In genomic region chr8:122517541-122518190, GRCm38 (mm10) we compare ENCODE assay signal across 7 mouse cellular contexts. TPM values are rescaled to one million over a fixed set of nuclear protein-coding genes. Genes with fewer than 3 reads are reported as not detected.
DNase-seq lines count a peak whose midpoint lies in the region; ATAC-seq lines count a peak whose summit lies in the region.

No protein-coding gene starts in this region.

- ATAC-seq in embryonic facial prominence, embryonic 15.5 days (ENCODE audit: insufficient number of reproducible peaks, low FRiP score, low TSS enrichment, low read depth): peak; percentile 32
- ATAC-seq in lung, embryonic 15.5 days (ENCODE audit: borderline replicate concordance, extremely low read depth, low FRiP score, low TSS enrichment): peak; percentile 76; the same call in 1 of the 2 replicates
- no peak for ATAC-seq in megakaryocyte progenitor cell, adult 5-6 weeks (replicated peaks; ENCODE audit: poor library complexity)

- H3K4me3 ChIP-seq in brown adipose tissue, adult 24 weeks (ENCODE audit: insufficient read depth, low read depth, low read length): peak overlapping the region; percentile 21
- no peak overlapping the region for H3K4me3 ChIP-seq in embryonic facial prominence, embryonic 15.5 days (replicated peaks)
- H3K4me3 ChIP-seq in lung, embryonic 15.5 days: no peak overlapping the region

- H3K27ac ChIP-seq in brown adipose tissue, adult 24 weeks (replicated peaks; ENCODE audit: low read depth, low read length): peak overlapping the region; percentile 91
- peak overlapping the region; percentile 45 for H3K27ac ChIP-seq in embryonic facial prominence, embryonic 15.5 days (replicated peaks)
- peak overlapping the region; percentile 86 for H3K27ac ChIP-seq in lung, embryonic 15.5 days

- H3K4me1 ChIP-seq in brown adipose tissue, adult 24 weeks (ENCODE audit: control insufficient read depth, insufficient read depth, insufficient read length, low read length): peaks cover 53% of the 10 kb centered on the region
- H3K4me1 ChIP-seq in embryonic facial prominence, embryonic 15.5 days: peaks cover 22% of the 10 kb centered on the region
- H3K4me1 ChIP-seq in lung, embryonic 15.5 days: peaks cover 50% of the 10 kb centered on the region

- no peak overlapping the region for H3K4me2 ChIP-seq in embryonic facial prominence, embryonic 15.5 days (replicated peaks)
- H3K4me2 ChIP-seq in lung, embryonic 15.5 days: peak overlapping the region; percentile 25

- WGBS in embryonic facial prominence, embryonic 15.5 days: 19% methylated on average over 6 of the region's 6 CpGs
- 16% methylated on average over 6 of the region's 6 CpGs for WGBS in lung, embryonic 15.5 days

- DNase-seq in kidney, adult 18-20 months: peak; percentile 44
- no peak for DNase-seq in cerebellum, adult 11-12 months
- no peak for DNase-seq in right cerebral cortex, postnatal 10 days (ENCODE audit: low spot score in 2 of 2)

- no peaks in the 10 kb centered on the region for H3K27me3 ChIP-seq in embryonic facial prominence, embryonic 15.5 days
- no peaks in the 10 kb centered on the region for H3K27me3 ChIP-seq in lung, embryonic 15.5 days

- H3K9me3 ChIP-seq in embryonic facial prominence, embryonic 15.5 days (replicated peaks): no peaks in the 10 kb centered on the region
- H3K9me3 ChIP-seq in lung, embryonic 15.5 days: no peaks in the 10 kb centered on the region

- no peak overlapping the region for H3K9ac ChIP-seq in embryonic facial prominence, embryonic 15.5 days
- H3K9ac ChIP-seq in lung, embryonic 15.5 days: no peak overlapping the region

- peaks cover 2% of the 10 kb centered on the region; the same call in 1 of the 2 replicates for H3K36me3 ChIP-seq in embryonic facial prominence, embryonic 15.5 days
- H3K36me3 ChIP-seq in lung, embryonic 15.5 days: peaks cover 5% of the 10 kb centered on the region; the same call in 1 of the 2 replicates

RNA-seq across cellular contexts. Expression of gene Piezo1, which starts 33.5 kb away (rescaled TPM):
- polyA plus RNA-seq in brown adipose tissue, adult 24 weeks (2012; ENCODE audit: insufficient read depth, insufficient read length, missing spikeins): 14.7 and 20.4 TPM in 2 replicates
- polyA plus RNA-seq in embryonic facial prominence, embryonic 15.5 days (2015; fragmentation: Nextera tagmentation; extraction: Ambion mirVana): 14.3 and 16.7 TPM in 2 replicates
- polyA plus RNA-seq in lung, embryonic 15.5 days (2015; fragmentation: Nextera tagmentation; extraction: Ambion mirVana): 18.7 and 23.4 TPM in 2 replicates
- 25.8 and 38.5 TPM in 2 replicates for total RNA-seq in megakaryocyte progenitor cell, adult 5-6 weeks (2015)
- 15.5 and 22.3 TPM in 2 replicates for total RNA-seq in megakaryocyte progenitor cell, adult 5-6 weeks (2017)

RNA-seq across cellular contexts. Expression of gene Ctu2, which starts 41.7 kb away (rescaled TPM):
- polyA plus RNA-seq in brown adipose tissue, adult 24 weeks (2012; ENCODE audit: insufficient read depth, insufficient read length, missing spikeins): 13.8 and 15.1 TPM in 2 replicates
- polyA plus RNA-seq in embryonic facial prominence, embryonic 15.5 days (2015; fragmentation: Nextera tagmentation; extraction: Ambion mirVana): 46.4 and 49.7 TPM in 2 replicates
- 38.3 and 46.8 TPM in 2 replicates for polyA plus RNA-seq in lung, embryonic 15.5 days (2015; fragmentation: Nextera tagmentation; extraction: Ambion mirVana)
- total RNA-seq in megakaryocyte progenitor cell, adult 5-6 weeks (2015): 17.3 and 26.8 TPM in 2 replicates
- 11.2 and 14.9 TPM in 2 replicates for total RNA-seq in megakaryocyte progenitor cell, adult 5-6 weeks (2017)

RNA-seq across cellular contexts. Expression of gene Rnf166, which starts 41.8 kb away (rescaled TPM):
- polyA plus RNA-seq in brown adipose tissue, adult 24 weeks (2012; ENCODE audit: insufficient read depth, insufficient read length, missing spikeins): 19.0 and 28.7 TPM in 2 replicates
- polyA plus RNA-seq in embryonic facial prominence, embryonic 15.5 days (2015; fragmentation: Nextera tagmentation; extraction: Ambion mirVana): 53.2 and 54.6 TPM in 2 replicates
- 40.5 and 43.9 TPM in 2 replicates for polyA plus RNA-seq in lung, embryonic 15.5 days (2015; fragmentation: Nextera tagmentation; extraction: Ambion mirVana)
- total RNA-seq in megakaryocyte progenitor cell, adult 5-6 weeks (2015): 26.6 and 33.3 TPM in 2 replicates
- total RNA-seq in megakaryocyte progenitor cell, adult 5-6 weeks (2017): 32.8 and 33.2 TPM in 2 replicates

RNA-seq across cellular contexts. Expression of gene Cdt1, which starts 50.1 kb away (rescaled TPM):
- polyA plus RNA-seq in brown adipose tissue, adult 24 weeks (2012; ENCODE audit: insufficient read depth, insufficient read length, missing spikeins): 0.48 and 0.58 TPM in 2 replicates
- polyA plus RNA-seq in embryonic facial prominence, embryonic 15.5 days (2015; fragmentation: Nextera tagmentation; extraction: Ambion mirVana): 32.5 and 36.2 TPM in 2 replicates
- 42.7 and 44.9 TPM in 2 replicates for polyA plus RNA-seq in lung, embryonic 15.5 days (2015; fragmentation: Nextera tagmentation; extraction: Ambion mirVana)
- 52.4 and 62.0 TPM in 2 replicates for total RNA-seq in megakaryocyte progenitor cell, adult 5-6 weeks (2015)
- total RNA-seq in megakaryocyte progenitor cell, adult 5-6 weeks (2017): 40.8 and 49.6 TPM in 2 replicates

RNA-seq across cellular contexts. Expression of gene Snai3, which starts 57.1 kb away (rescaled TPM):
- polyA plus RNA-seq in brown adipose tissue, adult 24 weeks (2012; ENCODE audit: insufficient read depth, insufficient read length, missing spikeins): not detected in 2 replicates
- 1.3 and 1.4 TPM in 2 replicates for polyA plus RNA-seq in embryonic facial prominence, embryonic 15.5 days (2015; fragmentation: Nextera tagmentation; extraction: Ambion mirVana)
- 1.1 and 1.2 TPM in 2 replicates for polyA plus RNA-seq in lung, embryonic 15.5 days (2015; fragmentation: Nextera tagmentation; extraction: Ambion mirVana)
- total RNA-seq in megakaryocyte progenitor cell, adult 5-6 weeks (2015): 0.30 TPM in 1 of 2 replicates, not detected in the other
- not detected in 2 replicates for total RNA-seq in megakaryocyte progenitor cell, adult 5-6 weeks (2017)
